Mouse (Mus musculus): ENCODE results near the gene C1qtnf2. TPM values are rescaled to one million over a fixed set of nuclear protein-coding genes. Genes with fewer than 3 reads are reported as not detected.

C1qtnf2 gene
- total RNA-seq, 2 experiments from 2014 or later: 1.2 to 1.6 TPM

- DNase-seq: no peak
Observed at GRCm38 (mm10) chr11:43483122-43483792, 9.2 kb downstream of the C1qtnf2 start.

- no peak for DNase-seq
Observed at GRCm38 (mm10) chr11:43484057-43484456, 10.0 kb downstream of the C1qtnf2 start.

GRCm38 (mm10) chr11:43484652-43485051 lies 10.6 kb downstream of the C1qtnf2 start:
- DNase-seq: no peak

- no peak for DNase-seq
Observed at GRCm38 (mm10) chr11:43485855-43486254, 11.8 kb downstream of the C1qtnf2 start.

GRCm38 (mm10) chr11:43492663-43493062 lies 18.6 kb downstream of the C1qtnf2 start:
- DNase-seq: peak; percentile 67 to 71

GRCm38 (mm10) chr11:43493815-43494409 lies 19.8 kb downstream of the C1qtnf2 start:
- DNase-seq: peak; percentile 71 to 75

- DNase-seq: no peak
Observed at GRCm38 (mm10) chr11:43495037-43495436, 21.0 kb downstream of the C1qtnf2 start.

- DNase-seq: peak in 1 of 2 experiments; percentile 37
Observed at GRCm38 (mm10) chr11:43495532-43495931, 21.5 kb downstream of the C1qtnf2 start.

- DNase-seq: peak in 1 of 2 experiments; percentile 32
Observed at GRCm38 (mm10) chr11:43501256-43501655, 27.2 kb downstream of the C1qtnf2 start.

GRCm38 (mm10) chr11:43505188-43505587 lies 31.1 kb downstream of the C1qtnf2 start:
- DNase-seq: no peak

GRCm38 (mm10) chr11:43507976-43508375 lies 33.9 kb downstream of the C1qtnf2 start:
- DNase-seq: no peak

- no peak for DNase-seq
Observed at GRCm38 (mm10) chr11:43509878-43510277, 35.8 kb downstream of the C1qtnf2 start.

GRCm38 (mm10) chr11:43512661-43513190 lies 38.6 kb downstream of the C1qtnf2 start:
- no peak for DNase-seq

- DNase-seq: no peak
Observed at GRCm38 (mm10) chr11:43516344-43517021, 42.4 kb downstream of the C1qtnf2 start.

GRCm38 (mm10) chr11:43517641-43518040 lies 43.6 kb downstream of the C1qtnf2 start:
- DNase-seq: no peak

GRCm38 (mm10) chr11:43518086-43518485 lies 44.0 kb downstream of the C1qtnf2 start:
- DNase-seq: no peak

GRCm38 (mm10) chr11:43518821-43519220 lies 44.7 kb downstream of the C1qtnf2 start:
- no peak for DNase-seq

- no peak for DNase-seq
Observed at GRCm38 (mm10) chr11:43520521-43520920, 46.4 kb downstream of the C1qtnf2 start.

GRCm38 (mm10) chr11:43528078-43528682 lies 54.1 kb downstream of the C1qtnf2 start:
- DNase-seq: peak; percentile 74 to 78

GRCm38 (mm10) chr11:43528683-43529499 lies 54.8 kb downstream of the C1qtnf2 start, which contains the start of gene Ccnjl:
Gene Ccnjl, plus strand, starts transcription at chr11:43528784.
- no peak for DNase-seq

GRCm38 (mm10) chr11:43530043-43530442 lies 56.0 kb downstream of the C1qtnf2 start:
- no peak for DNase-seq

- no peak for DNase-seq
Observed at GRCm38 (mm10) chr11:43531619-43532018, 57.5 kb downstream of the C1qtnf2 start.

All from layer of hippocampus, postnatal 36 days (tissue).